Mouse (Mus musculus): ENCODE data around the gene Mknk1. TPM values are rescaled to one million over a fixed set of nuclear protein-coding genes. Genes with fewer than 3 reads are reported as not detected.
A peak's percentile ranks its signal among the peaks of the same experiment; 100 is the strongest.

The Mknk1 gene
- total RNA-seq, 2 experiments from 2014 or later = 33.1 to 38.6 TPM

DNA sequence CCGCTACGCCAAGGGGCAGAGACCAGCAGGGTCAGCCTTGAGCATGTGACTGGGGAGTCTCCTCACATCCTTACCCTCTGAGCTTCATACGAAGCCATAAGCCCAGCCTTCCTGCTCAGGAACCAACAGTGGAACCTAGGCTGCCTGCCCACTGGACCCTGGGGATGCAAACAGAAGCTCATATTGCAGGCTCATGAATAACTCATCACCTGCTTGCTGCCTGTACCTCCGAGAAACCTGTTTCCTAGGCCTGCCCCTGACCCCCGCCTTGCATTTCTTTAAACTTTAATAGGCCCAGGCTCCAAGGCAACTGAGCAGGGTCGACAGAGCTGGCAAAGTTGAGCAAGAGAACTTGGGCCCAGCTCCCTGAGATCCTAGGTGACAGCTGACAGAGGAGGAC, 45.0 kb downstream of the Mknk1 start, which contains the start of gene Kncn:
Gene Kncn, plus strand, starts transcription at position 379 of the 400 bp plus-strand sequence.
- intact Hi-C loops (cut with DNase I) = no loop called here
- DNase-seq (ENCODE audit: low spot score in 2 of 2) = no peak

DNA sequence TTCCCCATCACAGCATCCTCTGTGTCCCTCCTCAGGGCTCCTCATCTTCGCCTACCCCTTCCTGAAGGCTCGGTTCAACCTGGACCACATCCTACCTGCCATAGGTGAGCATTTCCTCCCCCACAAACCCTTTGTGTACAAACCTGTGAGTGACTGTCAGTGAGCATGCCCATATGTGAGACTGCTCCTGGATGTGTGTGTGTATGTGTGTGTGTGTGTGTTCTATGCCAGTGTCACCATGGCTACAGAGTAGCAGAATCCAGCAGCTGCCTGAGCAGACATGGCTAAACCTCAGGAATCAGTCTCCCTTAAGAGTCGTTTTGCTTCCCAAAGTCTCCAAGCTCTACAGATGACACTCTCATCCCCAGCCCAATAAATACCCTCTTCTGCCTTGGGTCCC, 46.8 kb downstream of the Mknk1 start:
- intact Hi-C loops (cut with DNase I) = no loop called here
- peak; percentile 48 to 54 for DNase-seq (ENCODE audit: low spot score in 2 of 2)

DNA sequence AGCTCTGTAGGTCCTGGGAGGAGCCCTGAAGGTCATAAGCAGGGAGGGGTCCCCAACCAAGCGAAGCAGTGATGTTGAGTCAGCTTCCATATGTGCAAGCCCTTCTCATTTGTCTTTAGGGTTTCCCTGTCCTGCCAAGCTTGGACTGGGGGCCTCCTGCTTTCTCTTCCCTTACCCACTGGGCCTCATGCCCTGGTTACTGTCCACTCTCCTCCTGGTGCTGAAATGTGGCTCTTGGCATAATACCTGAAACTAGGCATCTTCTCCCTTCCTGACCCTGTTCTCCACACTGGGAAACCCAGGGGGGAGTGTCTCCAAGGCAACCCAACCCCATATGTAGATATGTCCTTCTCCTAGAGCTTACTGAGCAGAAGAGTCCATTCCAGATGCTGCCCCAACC, 47.9 kb downstream of the Mknk1 start:
- DNase-seq (ENCODE audit: low spot score in 2 of 2) = no peak
- intact Hi-C loops (cut with DNase I) = no loop called here

GRCm38 (mm10) chr4:115890066-115890465, 51.1 kb downstream of the Mknk1 start:
- intact Hi-C loops (cut with DNase I) = no loop called here
- DNase-seq (ENCODE audit: low spot score in 2 of 2) = no peak

DNA sequence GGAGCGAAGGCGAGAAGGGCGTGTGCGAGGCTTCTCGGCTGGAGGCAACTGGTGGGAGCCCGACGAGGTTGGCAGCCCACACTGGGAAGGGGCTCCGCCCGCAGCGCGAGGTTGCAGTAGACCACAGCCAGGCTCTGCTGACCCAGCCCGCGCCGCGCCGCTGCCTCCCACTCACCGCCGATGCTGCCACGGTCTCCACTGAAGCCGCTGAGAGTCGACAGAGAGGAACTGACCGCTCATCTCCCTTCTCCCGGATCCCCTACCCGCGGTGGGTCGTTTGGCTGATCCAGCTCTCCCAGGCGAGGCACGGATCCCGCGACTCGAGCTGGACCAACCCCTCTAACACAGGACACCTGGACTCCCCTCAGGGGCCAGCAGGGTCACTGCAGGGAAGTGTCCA, 51.6 kb downstream of the Mknk1 start, which contains the start of gene 6430628N08Rik:
Gene 6430628N08Rik, plus strand, starts transcription at position 113 of the 400 bp plus-strand sequence.
- no peak for DNase-seq (ENCODE audit: low spot score in 2 of 2)
- intact Hi-C loops (cut with DNase I) = no loop called here

GRCm38 (mm10) chr4:115894281-115894680, 55.3 kb downstream of the Mknk1 start:
- intact Hi-C loops (cut with DNase I) = no loop called here
- DNase-seq (ENCODE audit: low spot score in 2 of 2) = peak in 1 of 2 experiments; percentile 40

GRCm38 (mm10) chr4:115897901-115898631, 59.1 kb downstream of the Mknk1 start:
- peak in 1 of 2 experiments; percentile 20 for DNase-seq (ENCODE audit: low spot score in 2 of 2)
- intact Hi-C loops (cut with DNase I) = no loop called here

GRCm38 (mm10) chr4:115902816-115903215, 63.8 kb downstream of the Mknk1 start:
- intact Hi-C loops (cut with DNase I) = loop anchor here (1.0 to 10.0 kb wide), 4 partner anchors 50 to 171 kb away; no protein-coding TSS in a partner anchor
- DNase-seq (ENCODE audit: low spot score in 2 of 2) = peak; percentile 81 to 89

DNA sequence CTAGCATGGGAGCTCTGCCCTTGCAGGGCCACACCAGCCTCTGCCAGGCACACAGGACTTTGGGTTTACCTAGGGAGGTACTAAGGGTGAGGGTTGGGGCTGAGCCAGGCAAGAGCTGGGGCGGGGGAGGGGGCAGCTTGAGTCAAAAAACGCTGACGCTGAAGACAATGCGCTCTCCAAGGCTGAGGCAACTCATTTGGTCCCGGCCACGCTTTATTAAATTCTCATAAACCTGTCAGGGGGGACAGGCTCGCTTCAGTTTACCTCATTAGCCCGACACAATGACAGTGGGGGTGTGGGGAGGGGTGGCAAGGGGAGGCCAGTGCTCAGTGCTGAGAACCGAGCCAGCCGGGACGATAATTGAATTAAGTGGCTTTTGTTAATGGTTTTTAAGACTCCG, 65.4 kb downstream of the Mknk1 start:
- DNase-seq (ENCODE audit: low spot score in 2 of 2) = no peak
- intact Hi-C loops (cut with DNase I) = loop anchor here (5.0 to 10.0 kb wide), 2 partner anchors 140 to 172 kb away; no protein-coding TSS in a partner anchor

- intact Hi-C loops (cut with DNase I) = loop anchor here (10.0 kb wide), 1 partner anchor 139 kb away; no protein-coding TSS in a partner anchor
- DNase-seq (ENCODE audit: low spot score in 2 of 2) = no peak
These were observed 66.7 kb downstream of the Mknk1 start for GRCm38 (mm10) chr4:115905701-115906100.

GRCm38 (mm10) chr4:115906791-115907190, 67.8 kb downstream of the Mknk1 start:
- intact Hi-C loops (cut with DNase I) = loop anchor here (10.0 kb wide), 1 partner anchor 138 kb away; no protein-coding TSS in a partner anchor
- DNase-seq (ENCODE audit: low spot score in 2 of 2) = no peak

- intact Hi-C loops (cut with DNase I) = loop anchor here (10.0 kb wide), 1 partner anchor 137 kb away; no protein-coding TSS in a partner anchor
- no peak for DNase-seq (ENCODE audit: low spot score in 2 of 2)
These were observed 69.0 kb downstream of the Mknk1 start for GRCm38 (mm10) chr4:115907994-115908393.

DNA sequence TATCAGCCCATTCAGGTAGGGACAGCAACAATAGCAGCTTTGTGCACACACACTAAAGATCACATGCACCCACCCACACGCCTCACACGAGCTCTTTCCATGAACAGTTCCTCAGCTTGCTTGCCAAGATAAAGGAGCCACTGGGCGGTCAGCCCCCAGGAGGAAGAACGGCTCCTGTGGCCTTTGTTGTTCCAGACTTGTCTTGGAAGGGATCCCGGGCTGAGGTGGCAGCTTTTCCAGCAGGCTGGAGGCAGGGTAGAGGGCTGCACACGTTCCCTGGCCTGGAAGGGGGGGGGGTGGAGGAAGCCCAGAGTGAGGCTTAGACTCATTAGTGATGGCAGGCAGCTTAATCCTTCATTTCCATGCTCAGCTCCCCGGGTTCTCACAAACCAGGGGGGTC, 69.6 kb downstream of the Mknk1 start:
- peak in 1 of 2 experiments; percentile 14 for DNase-seq (ENCODE audit: low spot score in 2 of 2)
- intact Hi-C loops (cut with DNase I) = loop anchor here (10.0 kb wide), 1 partner anchor 136 kb away; no protein-coding TSS in a partner anchor

DNA sequence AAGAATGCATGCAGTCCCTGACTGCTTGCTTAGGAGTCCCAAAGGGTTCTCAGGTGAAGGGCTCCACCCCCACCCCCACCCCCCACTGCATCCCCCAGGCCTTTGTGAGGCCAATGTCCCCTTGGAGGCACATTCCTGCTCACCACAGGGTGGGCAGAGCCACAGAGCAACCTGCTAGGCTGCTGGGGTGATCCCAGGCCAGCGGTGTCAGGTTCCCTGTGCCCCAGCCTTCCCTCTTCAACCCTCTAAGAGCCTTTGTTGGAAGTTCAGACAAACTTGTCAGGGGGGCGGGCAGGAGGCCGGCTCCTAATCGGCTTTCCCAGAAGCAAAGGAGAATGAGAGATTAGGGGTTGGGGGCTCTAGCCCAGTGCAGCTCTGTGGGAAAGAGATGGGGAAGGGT, 72.6 kb downstream of the Mknk1 start:
- intact Hi-C loops (cut with DNase I) = loop anchor here (5.0 kb wide), 1 partner anchor 36 kb away; no protein-coding TSS in a partner anchor
- no peak for DNase-seq (ENCODE audit: low spot score in 2 of 2)

GRCm38 (mm10) chr4:115919911-115920310, 80.9 kb downstream of the Mknk1 start:
- DNase-seq (ENCODE audit: low spot score in 2 of 2) = no peak
- intact Hi-C loops (cut with DNase I) = no loop called here

DNA sequence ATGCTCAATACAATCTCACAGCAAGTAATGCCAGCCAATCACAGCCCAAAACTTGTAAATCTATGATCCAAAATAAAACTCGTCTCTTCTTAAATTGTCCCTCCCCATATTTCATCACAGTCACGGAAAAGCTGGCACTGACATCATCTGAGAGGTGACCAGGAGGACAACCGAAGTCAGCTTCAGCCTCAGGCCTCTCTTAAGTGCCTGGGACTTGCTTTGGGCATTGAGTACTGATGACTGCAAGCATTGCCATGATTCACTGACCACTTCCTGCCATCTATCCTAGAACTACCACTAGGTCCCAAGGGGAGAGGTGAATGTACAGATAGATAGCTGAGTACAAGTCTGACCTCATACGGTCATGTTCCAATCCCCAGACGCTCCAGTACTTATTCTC, 83.7 kb downstream of the Mknk1 start:
- intact Hi-C loops (cut with DNase I) = no loop called here
- no peak for DNase-seq (ENCODE audit: low spot score in 2 of 2)

DNA sequence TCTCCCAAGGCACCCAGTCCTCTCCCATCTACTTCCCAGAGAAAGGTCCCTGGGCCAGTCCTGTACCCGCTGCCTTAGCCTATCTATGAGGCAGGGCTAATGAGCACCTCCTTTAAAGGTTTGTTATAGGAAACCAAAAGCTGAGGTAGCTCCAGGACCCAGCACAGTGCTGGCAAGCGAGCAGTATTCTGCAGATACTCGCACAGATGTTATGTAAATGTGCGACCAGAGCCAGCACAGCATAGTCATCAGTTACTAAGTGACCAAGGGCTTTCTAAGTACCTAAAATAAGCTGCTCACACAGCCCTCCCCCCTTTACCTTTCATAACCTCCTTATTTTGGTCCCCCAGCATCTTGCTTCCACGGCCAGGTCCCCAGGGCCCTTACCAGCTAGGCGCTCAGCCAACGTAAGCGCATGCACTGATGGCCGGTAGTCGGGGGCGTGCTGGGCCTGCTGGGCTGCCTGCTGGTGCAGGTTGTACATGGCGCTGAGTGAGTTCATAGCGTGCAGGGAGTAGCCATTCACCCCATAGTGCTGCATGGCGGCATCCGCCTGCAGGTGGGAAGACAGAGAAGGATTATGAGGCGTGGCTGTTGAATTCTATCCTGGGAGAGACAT, 84.4 kb downstream of the Mknk1 start:
- intact Hi-C loops (cut with DNase I) = no loop called here
- peak in 1 of 2 experiments; percentile 20 for DNase-seq (ENCODE audit: low spot score in 2 of 2)

DNA sequence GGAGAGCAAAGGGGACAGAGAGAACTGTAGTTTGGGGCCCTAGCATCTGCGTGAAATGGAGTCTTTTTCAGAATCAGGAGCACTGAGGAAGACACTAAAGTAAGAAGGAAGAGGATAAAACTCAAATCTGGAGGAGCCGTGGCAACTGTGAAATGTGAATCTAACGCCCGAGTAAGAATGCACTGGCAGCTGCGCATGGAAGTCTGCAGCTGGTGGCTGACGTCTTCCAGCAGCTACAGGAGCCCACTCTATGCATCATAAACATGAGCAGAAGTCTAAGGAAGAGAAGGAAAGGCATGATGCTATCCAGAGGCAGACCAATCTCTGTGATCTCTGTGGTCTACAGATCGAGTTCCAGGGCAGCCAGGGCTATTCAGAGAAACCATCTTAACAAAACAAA, 88.6 kb downstream of the Mknk1 start:
- intact Hi-C loops (cut with DNase I) = loop anchor here (2.0 kb wide), 1 partner anchor 27 kb away; no protein-coding TSS in a partner anchor
- no peak for DNase-seq (ENCODE audit: low spot score in 2 of 2)

Measured in left cerebral cortex, postnatal 25 days (tissue).